Mouse (Mus musculus) CD4-positive, CD25-positive, alpha-beta regulatory T cell, adult 4 months (primary cell): ENCODE data around the gene Chd8. TPM values are rescaled to one million over a fixed set of nuclear protein-coding genes. Genes with fewer than 3 reads are reported as not detected.
"Not testable (repeated sequence)": the region's sequence is repeated elsewhere in the genome, so short reads cannot be mapped to it uniquely, and the experiment has no call there.

Experiments used
- ATAC-seq: one replicate; pipeline ENCODE4 v1.8.0; 2017
- polyA plus RNA-seq, 2 experiments: library from polyadenylated mRNA; unstranded; fragments of 100-300 nt; shearing (Covaris generic); gene quantifications; one replicate each; pipeline ENCODE4 v1.2.1; 2017

Chd8 gene
- 10 to 100 TPM; 76.7 to 83.0 TPM for polyA plus RNA-seq

- ATAC-seq = peak; percentile 98
These were observed at the start of gene Chd8 for GRCm38 (mm10) chr14:52257484-52258213. TSS of gene Chd8 (minus strand) at chr14:52257780.

GRCm38 (mm10) chr14:52306100-52306499 lies 48.5 kb upstream of the Chd8 start:
- ATAC-seq = no peak

DNA sequence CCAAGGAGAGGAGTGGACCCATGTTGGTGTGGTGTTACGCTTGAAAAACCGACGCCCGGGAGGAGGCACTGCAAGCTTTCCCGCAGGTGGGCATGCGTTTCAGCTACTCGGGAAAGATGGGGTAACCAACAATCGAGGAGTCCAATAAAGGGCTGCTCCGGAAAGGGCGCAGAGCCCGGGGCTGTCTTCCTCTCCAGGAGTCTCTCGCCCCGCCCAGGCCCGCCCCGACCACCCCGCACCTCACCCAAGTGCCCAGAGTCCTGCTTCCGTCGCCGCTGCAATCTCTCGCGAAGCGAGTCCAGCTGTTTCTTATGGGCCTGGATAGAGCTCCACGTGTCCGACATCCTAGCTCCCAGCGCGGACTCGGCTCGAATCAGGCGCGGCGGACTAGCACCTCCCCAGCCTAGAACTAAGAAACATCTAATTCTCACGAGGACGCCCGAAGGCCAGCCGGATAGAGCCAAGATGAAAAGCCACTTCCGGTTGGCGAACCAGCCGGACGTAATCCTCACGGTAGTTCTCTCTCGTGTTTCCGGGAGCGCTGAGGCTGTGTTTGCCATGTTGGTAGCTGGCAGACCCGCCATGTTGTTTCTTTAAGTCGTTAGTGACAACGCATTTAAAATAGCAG lies 47.2 kb upstream of the Chd8 start, which contains the start of gene Mettl3:
Gene Mettl3 (minus strand): TSS at position 485 of the 628 bp plus-strand sequence.
- ATAC-seq = peak; percentile 95

DNA sequence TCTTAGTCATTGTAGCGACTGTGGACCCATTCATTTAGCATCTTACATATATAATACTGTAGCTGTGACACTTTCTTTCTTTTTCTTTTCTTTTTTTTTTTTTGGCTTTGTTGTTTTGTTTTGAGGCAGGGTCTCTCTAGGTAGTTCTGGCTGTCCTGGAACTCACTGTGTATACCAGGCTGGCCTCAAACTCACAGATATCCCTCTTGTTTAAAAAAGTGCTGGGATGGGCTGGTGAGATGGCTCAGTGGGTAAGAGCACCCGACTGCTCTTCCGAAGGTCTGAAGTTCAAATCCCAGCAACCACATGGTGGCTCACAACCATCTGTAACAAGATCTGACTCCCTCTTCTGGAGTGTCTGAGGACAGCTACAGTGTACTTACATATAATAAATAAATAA lies 45.9 kb upstream of the Chd8 start:
- not testable (repeated sequence) for ATAC-seq

DNA sequence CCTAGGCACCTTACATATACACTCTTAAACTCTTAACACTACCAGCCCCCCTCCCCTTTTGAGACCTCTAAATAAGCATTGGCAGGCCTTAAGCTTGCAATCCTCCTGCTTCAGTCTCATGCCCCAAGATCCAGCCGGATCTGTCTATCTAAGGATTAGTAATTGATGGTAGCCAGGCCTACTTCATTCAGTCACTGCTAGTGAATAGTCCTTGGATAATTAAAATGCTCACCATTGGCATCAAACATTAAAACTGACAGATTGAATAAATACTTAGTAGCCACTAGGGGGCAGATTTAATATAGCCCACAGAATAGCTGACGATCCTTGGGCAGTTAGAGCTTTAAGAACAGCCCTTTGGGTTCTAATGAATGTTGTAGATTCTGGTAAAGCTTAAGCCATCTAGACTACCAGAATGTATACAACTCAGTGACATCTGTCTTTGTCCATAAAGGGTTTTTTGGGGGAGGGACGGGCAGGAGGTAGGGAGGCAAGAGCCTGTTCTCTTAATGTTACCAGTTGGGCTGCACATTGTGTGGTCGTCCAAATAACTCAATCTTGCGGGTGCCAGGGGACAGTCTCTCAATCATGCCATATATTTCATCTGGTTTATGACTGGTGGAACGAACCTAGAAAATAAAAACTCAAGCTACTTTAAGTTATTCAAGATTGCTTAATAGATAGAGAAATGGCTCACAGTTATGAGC lies 38.1 kb upstream of the Chd8 start:
- ATAC-seq = peak; percentile 76

GRCm38 (mm10) chr14:52284191-52284590 lies 26.6 kb upstream of the Chd8 start:
- ATAC-seq = no peak

- ATAC-seq = no peak
These were observed 26.0 kb upstream of the Chd8 start for GRCm38 (mm10) chr14:52283629-52284028.

GRCm38 (mm10) chr14:52279747-52280120 lies 22.2 kb upstream of the Chd8 start:
- ATAC-seq = no peak

DNA sequence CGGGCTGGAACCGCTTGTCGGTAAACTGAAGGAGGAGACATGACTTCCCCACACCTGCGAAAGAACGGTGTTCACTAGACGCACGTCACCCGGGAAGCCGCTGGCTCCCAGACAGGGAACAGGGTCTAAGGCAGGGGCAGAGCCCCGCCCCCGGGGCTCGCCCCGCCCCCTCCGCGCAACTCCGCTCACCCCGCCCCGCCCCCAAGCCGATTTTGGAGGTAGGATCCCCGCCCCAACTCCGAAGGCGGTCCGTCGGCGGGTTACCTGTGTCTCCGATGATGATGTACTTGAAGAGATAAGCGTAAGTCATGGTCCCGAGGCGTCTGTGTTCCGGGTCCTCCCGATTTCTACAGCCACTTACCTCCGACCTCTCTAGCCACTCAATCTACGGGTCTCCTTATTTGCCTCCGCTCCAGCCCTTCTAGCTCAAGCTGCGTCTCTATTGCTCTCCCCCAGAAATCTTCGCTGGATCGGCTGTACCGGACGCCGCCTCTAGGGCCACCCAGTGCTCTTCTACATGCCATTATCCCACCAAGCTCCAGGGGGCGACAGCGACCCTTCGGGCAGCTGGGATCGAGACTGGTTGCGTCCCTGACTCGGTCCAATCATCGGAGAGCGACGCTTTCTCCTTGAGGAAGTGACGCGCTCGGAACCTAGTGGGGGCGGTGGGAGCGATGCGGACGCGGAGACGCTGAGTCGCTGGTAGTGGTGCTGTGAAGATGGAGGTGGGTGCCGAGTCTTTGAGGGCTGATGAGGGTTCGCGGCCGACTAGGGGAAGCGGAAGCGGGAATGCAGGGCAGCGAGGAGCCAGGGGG lies 21.6 kb upstream of the Chd8 start, which contains the start of the genes Tox4 and Rab2b:
Gene Tox4 (plus strand): TSS at position 215 of the 815 bp plus-strand sequence.
Gene Rab2b (minus strand): TSS at position 614 of the 815 bp plus-strand sequence.
- peak; percentile 94 for ATAC-seq

GRCm38 (mm10) chr14:52277210-52277609 lies 19.6 kb upstream of the Chd8 start:
- ATAC-seq = no peak

DNA sequence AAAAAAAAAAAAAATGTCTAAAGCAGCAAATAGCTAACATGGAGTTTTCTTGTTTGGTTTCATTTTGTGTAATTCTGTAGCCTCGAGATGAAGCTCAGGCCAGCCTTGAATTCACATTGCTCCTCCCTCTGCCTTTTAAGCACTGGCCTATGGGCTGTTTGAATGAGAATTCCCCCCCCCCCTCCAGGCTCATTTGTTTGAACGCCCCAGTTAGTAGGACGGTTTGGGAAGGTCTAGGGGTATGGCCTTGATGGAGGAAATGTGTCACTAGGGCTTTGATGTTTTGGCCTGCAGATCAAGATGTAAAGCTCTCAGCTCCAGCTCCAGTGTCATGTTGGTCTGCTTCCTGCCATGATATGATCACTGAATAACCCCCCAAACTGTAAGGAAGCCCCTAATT lies 15.2 kb upstream of the Chd8 start:
- peak; percentile 53 for ATAC-seq

GRCm38 (mm10) chr14:52256311-52257175 lies 1.0 kb downstream of the Chd8 start:
- no peak for ATAC-seq

DNA sequence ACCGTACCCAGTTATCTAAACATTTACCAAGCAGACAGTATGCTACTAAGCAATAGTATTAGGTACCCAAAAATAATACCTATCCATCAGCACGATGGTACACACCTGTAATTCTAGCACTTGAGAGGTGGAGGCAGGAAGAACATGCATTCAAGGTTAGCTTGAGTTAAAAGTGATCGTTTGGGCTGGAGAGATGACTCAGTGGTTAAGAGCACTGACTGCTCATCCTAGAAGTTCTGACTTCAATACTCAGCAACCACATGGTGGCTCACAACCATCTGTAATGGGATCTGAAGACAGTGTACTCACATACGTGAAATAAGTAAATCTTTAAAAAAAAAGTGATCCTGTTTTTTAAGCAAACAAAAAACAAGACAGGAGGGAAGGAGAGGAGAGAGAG lies 11.5 kb downstream of the Chd8 start:
- ATAC-seq = no peak

DNA sequence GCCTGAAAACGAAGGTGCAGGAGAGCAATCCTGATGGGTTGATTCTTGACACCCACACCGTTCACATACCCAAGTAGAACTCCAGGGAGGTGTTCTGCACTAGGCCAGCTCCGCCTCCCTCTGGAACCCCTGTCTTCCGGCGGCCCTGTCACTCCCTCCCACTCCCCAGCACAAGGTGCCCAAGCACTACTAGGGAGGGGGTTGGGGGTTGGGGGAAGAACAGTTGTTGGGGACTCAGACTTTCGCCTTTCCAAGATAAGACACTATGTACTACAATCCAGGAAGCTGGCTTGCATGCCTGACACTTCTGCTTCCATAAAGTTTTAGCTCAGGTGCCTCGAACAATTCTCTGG lies 12.9 kb downstream of the Chd8 start:
- no peak for ATAC-seq

- ATAC-seq = peak; percentile 100
These were observed 13.4 kb downstream of the Chd8 start for GRCm38 (mm10) chr14:52244041-52244689.

DNA sequence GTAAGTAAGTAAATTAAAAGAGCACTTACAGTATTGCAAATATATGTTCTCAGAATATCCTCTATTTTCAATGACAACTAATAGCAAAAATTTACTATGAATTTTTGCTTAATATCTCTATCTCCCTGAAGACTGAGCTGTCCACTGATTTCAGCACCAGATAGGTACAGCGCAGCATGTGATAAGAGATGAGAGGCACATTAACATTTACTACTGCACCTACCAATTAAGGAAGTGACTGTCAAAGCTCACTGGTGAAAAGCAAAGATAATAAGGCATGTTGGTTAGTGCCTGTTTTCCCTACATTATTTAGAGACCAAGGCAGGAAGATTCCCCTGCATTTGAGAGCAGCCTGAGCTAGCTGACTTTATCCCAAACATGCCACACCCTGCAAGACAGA lies 21.4 kb downstream of the Chd8 start:
- no peak for ATAC-seq

GRCm38 (mm10) chr14:52235165-52235564 lies 22.4 kb downstream of the Chd8 start:
- no peak for ATAC-seq

GRCm38 (mm10) chr14:52232249-52232648 lies 25.3 kb downstream of the Chd8 start:
- no peak for ATAC-seq

DNA sequence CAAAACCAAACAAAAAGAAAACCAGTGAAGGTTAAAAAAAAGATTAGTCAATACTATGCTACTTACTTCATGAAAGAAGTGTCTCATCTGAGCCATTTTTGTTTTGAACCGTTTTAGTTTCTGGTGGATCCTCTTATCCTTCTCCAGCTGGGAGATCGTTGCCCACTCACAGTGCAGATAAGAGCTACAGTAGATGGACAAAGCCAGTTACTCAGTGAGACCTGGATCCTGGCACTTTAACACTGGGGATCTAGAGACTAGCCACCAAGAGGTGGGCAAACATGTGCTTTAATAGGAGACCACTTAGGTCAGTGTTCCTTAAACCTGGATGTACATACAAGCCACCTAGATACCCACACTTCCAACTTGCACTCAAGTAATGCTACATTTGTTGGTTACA lies 31.6 kb downstream of the Chd8 start:
- no peak for ATAC-seq

DNA sequence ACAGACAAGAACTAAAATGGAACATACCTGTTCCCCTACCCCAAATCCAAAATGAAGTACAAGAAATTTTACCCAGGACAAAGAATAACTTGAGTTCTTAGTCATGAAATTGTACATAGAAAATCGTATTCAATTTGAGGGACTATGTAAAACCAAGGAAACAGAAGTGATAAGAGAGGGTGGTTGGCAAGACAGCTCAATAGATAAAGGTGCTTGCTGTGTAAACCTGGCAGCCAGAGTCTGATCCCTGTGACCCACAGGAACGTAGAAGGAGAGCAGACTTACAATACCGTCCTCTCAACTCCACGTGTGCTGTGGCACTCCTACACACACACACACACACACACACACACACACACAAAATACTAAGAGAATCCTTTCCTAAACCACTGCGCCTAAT lies 40.3 kb downstream of the Chd8 start:
- no peak for ATAC-seq

GRCm38 (mm10) chr14:52199412-52199811 lies 58.2 kb downstream of the Chd8 start:
- no peak for ATAC-seq
